Mouse (Mus musculus): Measurements from ENCODE around the gene Ppm1h. TPM values are rescaled to one million over a fixed set of nuclear protein-coding genes. Genes with fewer than 3 reads are reported as not detected.

Ppm1h gene
- total and polyA plus RNA-seq, 3 experiments: 6.9 to 14.9 TPM; not detected in 1

- Histone ChIP-seq H3K27ac (ENCODE audit: control insufficient read depth, low read depth, low read length) (no peak overlapping the region), H3K9me3 (replicated peaks; ENCODE audit: insufficient read depth, low read length) (no peaks in the 10 kb centered on the region), H3K9ac (ENCODE audit: control insufficient read depth, low read depth, low read length, poor library complexity, severe bottlenecking) (no peak overlapping the region), H3K79me2 (ENCODE audit: control insufficient read depth, insufficient read depth, low read length, poor library complexity) (no peaks in the 10 kb centered on the region), H3K4me3 (ENCODE audit: control insufficient read depth in 1 of 2, insufficient read depth in 1 of 2, low read depth in 2 of 2, low read length in 2 of 2) (no peak overlapping the region), H3K4me1 (ENCODE audit: control insufficient read depth in 1 of 2, insufficient read depth in 2 of 2, low read length in 2 of 2) (no peaks in the 10 kb centered on the region), H3K36me3 (ENCODE audit: control insufficient read depth in 1 of 2, insufficient read depth in 2 of 2, low read length in 2 of 2) (no peaks in the 10 kb centered on the region), H3K27me3 (ENCODE audit: control insufficient read depth in 1 of 2, insufficient read depth in 2 of 2, low read length in 2 of 2) (no peaks in the 10 kb centered on the region)
- DNase-seq (ENCODE audit: low read depth, low spot score): no peak
- TF ChIP-seq ZC3H11A (IDR thresholded peaks at IDR 0.05; ENCODE audit: low read depth, low read length) (no peak), TCF12 (IDR thresholded peaks at IDR 0.05; ENCODE audit: low read depth, low read length) (no peak), SIN3A (IDR thresholded peaks at IDR 0.05; ENCODE audit: low read length) (no peak), RAD21 (IDR thresholded peaks at IDR 0.05; ENCODE audit: low read depth, low read length) (no peak), CTCF (IDR thresholded peaks at IDR 0.05 in 2 of 3, conservative IDR thresholded peaks at IDR 0.05 in 1 of 3; ENCODE audit: control insufficient read depth in 1 of 3, insufficient read depth in 1 of 3, low read depth in 2 of 3, low read length in 3 of 3, poor library complexity in 1 of 3, severe bottlenecking in 1 of 3) (no peak), USF1 (IDR thresholded peaks at IDR 0.05; ENCODE audit: low read depth, low read length) (no peak), GABPA (IDR thresholded peaks at IDR 0.05; ENCODE audit: low read depth, low read length) (no peak), TBP (IDR thresholded peaks at IDR 0.05; ENCODE audit: low read depth, low read length) (no peak), MYC (IDR thresholded peaks at IDR 0.05; ENCODE audit: low read depth, low read length) (no peak)
Observed at GRCm38 (mm10) chr10:122683819-122684330, 5.3 kb downstream of the Ppm1h start.

GRCm38 (mm10) chr10:122685297-122685696 lies 6.7 kb downstream of the Ppm1h start:
- Histone ChIP-seq H3K27ac (ENCODE audit: control insufficient read depth, low read depth, low read length) (no peak overlapping the region), H3K4me1 (ENCODE audit: control insufficient read depth in 1 of 2, insufficient read depth in 2 of 2, low read length in 2 of 2) (no peaks in the 10 kb centered on the region), H3K4me3 (ENCODE audit: control insufficient read depth in 1 of 2, insufficient read depth in 1 of 2, low read depth in 2 of 2, low read length in 2 of 2) (no peak overlapping the region), H3K27me3 (ENCODE audit: control insufficient read depth in 1 of 2, insufficient read depth in 2 of 2, low read length in 2 of 2) (no peaks in the 10 kb centered on the region), H3K79me2 (ENCODE audit: control insufficient read depth, insufficient read depth, low read length, poor library complexity) (no peaks in the 10 kb centered on the region), H3K36me3 (ENCODE audit: control insufficient read depth in 1 of 2, insufficient read depth in 2 of 2, low read length in 2 of 2) (no peaks in the 10 kb centered on the region), H3K9ac (ENCODE audit: control insufficient read depth, low read depth, low read length, poor library complexity, severe bottlenecking) (no peak overlapping the region), H3K9me3 (replicated peaks; ENCODE audit: insufficient read depth, low read length) (no peaks in the 10 kb centered on the region)
- DNase-seq (ENCODE audit: low read depth, low spot score): no peak
- no peak for TF ChIP-seq MYC (IDR thresholded peaks at IDR 0.05; ENCODE audit: low read depth, low read length)
- TF ChIP-seq NELFE (IDR thresholded peaks at IDR 0.05; ENCODE audit: low read depth, low read length): no peak
- TF ChIP-seq ZMIZ1 (IDR thresholded peaks at IDR 0.05; ENCODE audit: low read depth, low read length): no peak
- no peak for TF ChIP-seq POLR2AphosphoS2 (IDR thresholded peaks at IDR 0.05; ENCODE audit: low read length)
- TF ChIP-seq USF2 (IDR thresholded peaks at IDR 0.05; ENCODE audit: borderline replicate concordance in 1 of 2, insufficient read depth in 1 of 2, low read depth in 1 of 2, low read length in 2 of 2): no peak
- TF ChIP-seq MAZ (IDR thresholded peaks at IDR 0.05; ENCODE audit: low read depth, low read length): no peak
- TF ChIP-seq ETS1 (IDR thresholded peaks at IDR 0.05; ENCODE audit: low read depth, low read length): no peak
- no peak for TF ChIP-seq ZNF384 (IDR thresholded peaks at IDR 0.05; ENCODE audit: low read depth, low read length)
- TF ChIP-seq JUND (IDR thresholded peaks at IDR 0.05; ENCODE audit: low read depth, low read length): no peak
- TF ChIP-seq NRF1 (IDR thresholded peaks at IDR 0.05; ENCODE audit: insufficient read depth, low read depth, low read length, poor library complexity, severe bottlenecking): no peak
- no peak for TF ChIP-seq ZC3H11A (IDR thresholded peaks at IDR 0.05; ENCODE audit: low read depth, low read length)
- TF ChIP-seq MEF2A (IDR thresholded peaks at IDR 0.05; ENCODE audit: extremely low read depth, insufficient replicate concordance, low read depth, low read length, poor library complexity, severe bottlenecking): no peak
- no peak for TF ChIP-seq TCF12 (IDR thresholded peaks at IDR 0.05; ENCODE audit: low read depth, low read length)
- no peak for TF ChIP-seq BHLHE40 (IDR thresholded peaks at IDR 0.05; ENCODE audit: borderline replicate concordance, low read depth, low read length)
- no peak for TF ChIP-seq TBP (IDR thresholded peaks at IDR 0.05; ENCODE audit: low read depth, low read length)
- no peak for TF ChIP-seq ELF1 (IDR thresholded peaks at IDR 0.05; ENCODE audit: low read depth, low read length)
- no peak for TF ChIP-seq USF1 (IDR thresholded peaks at IDR 0.05; ENCODE audit: low read depth, low read length)
- TF ChIP-seq E2F4 (IDR thresholded peaks at IDR 0.05; ENCODE audit: borderline replicate concordance, low read depth, low read length): no peak
- no peak for TF ChIP-seq POLR2AphosphoS5 (IDR thresholded peaks at IDR 0.05; ENCODE audit: borderline replicate concordance, low read depth, low read length)
- no peak for TF ChIP-seq RCOR1 (IDR thresholded peaks at IDR 0.05; ENCODE audit: low read depth, low read length)
